Mouse (Mus musculus): ENCODE data around the gene Ptprs. TPM values are rescaled to one million over a fixed set of nuclear protein-coding genes. Genes with fewer than 3 reads are reported as not detected.

Ptprs gene
- total RNA-seq, 2 experiments from 2014 or later = 36.6 to 65.0 TPM

DNA sequence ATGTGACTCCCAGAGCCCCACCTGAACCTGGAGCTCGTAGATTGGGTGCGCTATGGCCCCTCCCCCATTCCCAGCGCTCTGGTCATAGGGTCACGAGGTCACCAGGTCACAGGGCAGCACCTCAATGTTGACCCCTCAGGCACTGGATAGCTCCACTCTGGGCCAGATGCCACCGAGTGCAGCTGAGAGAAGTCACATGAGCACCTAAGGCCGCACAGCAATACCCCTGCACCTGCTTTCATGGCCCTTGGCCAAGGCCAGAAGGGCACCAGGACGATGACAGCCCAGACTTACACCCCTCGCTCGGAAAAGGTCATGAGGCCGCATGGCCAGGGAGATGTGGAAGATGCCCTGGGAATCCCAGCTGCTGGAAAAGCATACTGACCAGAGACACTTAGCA lies 5.7 kb downstream of the Ptprs start:
- ATAC-seq (replicated peaks; ENCODE audit: low FRiP score, low TSS enrichment, poor library complexity, severe bottlenecking) = no peak

GRCm38 (mm10) chr17:56470001-56470436 lies 6.3 kb downstream of the Ptprs start:
- no peak for ATAC-seq (replicated peaks; ENCODE audit: low FRiP score, low TSS enrichment, poor library complexity, severe bottlenecking)

- ATAC-seq (replicated peaks; ENCODE audit: low FRiP score, low TSS enrichment, poor library complexity, severe bottlenecking) = no peak
Observed at GRCm38 (mm10) chr17:56469275-56469674, 7.0 kb downstream of the Ptprs start.

DNA sequence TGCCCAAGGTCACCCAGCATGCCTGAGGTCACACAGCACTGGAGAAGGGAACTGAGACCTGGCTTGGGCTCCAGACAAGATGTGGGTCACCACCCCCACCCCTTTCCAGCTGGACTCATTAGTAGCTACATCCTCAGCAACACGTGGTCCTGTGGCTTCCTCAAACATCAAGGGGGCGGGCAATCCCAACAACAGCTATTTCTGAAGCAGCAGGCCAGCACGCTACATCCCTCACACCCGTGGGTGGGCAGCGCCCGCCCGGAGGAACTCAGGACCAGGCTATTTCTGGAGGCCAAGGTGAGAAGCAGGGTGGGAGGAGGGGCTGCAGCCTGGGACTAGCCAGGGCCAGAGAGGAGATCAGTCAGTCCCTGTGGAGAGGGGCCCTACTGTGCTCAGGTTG lies 7.4 kb downstream of the Ptprs start:
- ATAC-seq (replicated peaks; ENCODE audit: low FRiP score, low TSS enrichment, poor library complexity, severe bottlenecking) = no peak

DNA sequence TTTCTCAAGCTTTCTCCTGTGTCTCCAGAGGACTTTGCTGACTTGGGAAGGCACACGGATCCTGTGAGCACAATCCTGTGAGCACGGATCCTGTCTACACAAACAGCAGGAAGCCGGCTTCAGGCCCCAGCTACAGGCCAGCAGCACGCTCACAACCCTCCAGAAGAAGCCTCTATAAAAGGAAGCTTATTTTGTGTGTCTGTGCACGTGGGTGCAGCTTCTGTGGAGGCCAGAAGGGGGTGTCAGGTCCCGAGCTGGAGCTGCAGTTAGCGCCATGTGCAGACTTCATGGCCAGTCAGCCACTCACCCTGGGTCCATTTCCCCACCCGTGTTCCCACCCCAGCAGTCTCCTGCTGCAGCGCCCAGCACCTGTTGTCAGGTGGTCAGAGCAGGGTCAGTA lies 7.9 kb downstream of the Ptprs start:
- no peak for ATAC-seq (replicated peaks; ENCODE audit: low FRiP score, low TSS enrichment, poor library complexity, severe bottlenecking)

- no peak for ATAC-seq (replicated peaks; ENCODE audit: low FRiP score, low TSS enrichment, poor library complexity, severe bottlenecking)
Observed at GRCm38 (mm10) chr17:56467456-56467884, 8.8 kb downstream of the Ptprs start.

GRCm38 (mm10) chr17:56466747-56467146 lies 9.5 kb downstream of the Ptprs start:
- no peak for ATAC-seq (replicated peaks; ENCODE audit: low FRiP score, low TSS enrichment, poor library complexity, severe bottlenecking)

GRCm38 (mm10) chr17:56464817-56465216 lies 11.5 kb downstream of the Ptprs start:
- no peak for ATAC-seq (replicated peaks; ENCODE audit: low FRiP score, low TSS enrichment, poor library complexity, severe bottlenecking)

GRCm38 (mm10) chr17:56464345-56464744 lies 11.9 kb downstream of the Ptprs start:
- no peak for ATAC-seq (replicated peaks; ENCODE audit: low FRiP score, low TSS enrichment, poor library complexity, severe bottlenecking)

- no peak for ATAC-seq (replicated peaks; ENCODE audit: low FRiP score, low TSS enrichment, poor library complexity, severe bottlenecking)
Observed at GRCm38 (mm10) chr17:56463500-56463899, 12.8 kb downstream of the Ptprs start.

- no peak for ATAC-seq (replicated peaks; ENCODE audit: low FRiP score, low TSS enrichment, poor library complexity, severe bottlenecking)
Observed at GRCm38 (mm10) chr17:56462835-56463455, 13.3 kb downstream of the Ptprs start.

DNA sequence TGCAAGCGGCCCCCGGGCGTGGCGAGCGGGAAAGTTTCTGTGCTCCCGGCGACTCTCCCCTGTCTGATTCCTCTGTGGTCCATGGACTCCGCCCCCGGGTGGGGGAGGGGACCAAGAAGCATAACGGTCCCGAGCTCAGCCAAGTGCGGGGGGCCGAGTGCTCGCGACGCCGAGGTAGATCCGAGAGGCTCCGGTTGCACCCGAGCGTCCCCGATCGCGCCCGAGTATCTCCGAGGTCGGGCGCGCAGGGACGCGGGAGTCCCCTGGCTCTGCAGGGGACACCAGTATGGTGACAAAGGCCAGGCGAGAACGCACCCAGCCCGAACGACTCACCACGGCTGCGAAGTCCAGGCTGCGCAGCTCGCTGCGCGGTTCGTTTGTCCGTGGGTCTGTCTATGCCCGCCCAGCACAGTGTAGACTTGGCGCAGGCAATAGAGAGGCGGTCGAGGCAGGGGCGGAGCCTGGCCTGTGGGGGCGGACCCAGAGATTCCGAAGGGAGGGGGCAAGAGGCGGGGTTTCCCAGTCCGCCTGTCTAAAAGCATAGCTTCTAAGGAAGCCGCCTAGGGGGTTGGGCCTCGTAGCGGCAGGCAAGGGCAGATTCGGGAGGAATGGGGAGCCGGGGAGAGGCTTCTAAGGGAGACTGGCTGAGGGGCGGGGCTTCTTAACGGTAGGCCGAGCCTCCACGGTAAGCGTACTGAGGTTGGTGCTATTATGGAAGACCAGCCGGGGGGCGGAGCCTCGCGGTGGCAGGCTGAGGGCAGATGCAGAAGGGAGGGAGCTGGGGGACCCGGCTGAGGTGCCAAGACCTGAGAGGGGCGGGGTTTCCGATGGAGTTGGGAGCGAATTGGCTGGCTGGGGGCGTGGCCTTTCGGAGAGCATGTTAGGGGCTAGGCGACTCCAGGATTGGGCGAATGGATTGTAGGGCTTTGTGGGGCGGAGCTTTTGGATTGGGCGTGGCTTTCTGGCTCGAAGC lies 14.2 kb downstream of the Ptprs start:
- peak; percentile 86 for ATAC-seq (replicated peaks; ENCODE audit: low FRiP score, low TSS enrichment, poor library complexity, severe bottlenecking)

DNA sequence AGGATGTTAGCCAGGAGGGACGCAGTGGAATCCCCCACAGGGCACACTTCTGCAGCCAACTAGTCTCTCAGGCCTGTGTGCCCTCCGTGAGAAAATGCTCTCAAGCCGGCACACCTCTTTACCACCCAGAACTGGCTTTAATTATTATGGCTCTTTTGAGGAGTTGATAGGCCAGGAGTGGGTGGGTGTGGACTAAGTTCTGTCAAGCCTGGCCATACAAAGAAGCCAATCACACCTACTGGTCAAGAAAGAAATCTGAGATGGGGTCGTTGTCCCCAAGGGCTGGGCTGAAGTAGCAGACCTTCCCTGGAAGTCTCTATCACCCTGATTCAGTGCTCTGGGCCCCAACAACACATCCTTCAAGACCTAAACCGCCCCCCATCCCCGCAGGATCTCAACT lies 15.4 kb downstream of the Ptprs start:
- ATAC-seq (replicated peaks; ENCODE audit: low FRiP score, low TSS enrichment, poor library complexity, severe bottlenecking) = no peak

- ATAC-seq (replicated peaks; ENCODE audit: low FRiP score, low TSS enrichment, poor library complexity, severe bottlenecking) = no peak
Observed at GRCm38 (mm10) chr17:56457442-56457841, 18.8 kb downstream of the Ptprs start.

GRCm38 (mm10) chr17:56456353-56456752 lies 19.9 kb downstream of the Ptprs start:
- ATAC-seq (replicated peaks; ENCODE audit: low FRiP score, low TSS enrichment, poor library complexity, severe bottlenecking) = no peak

- ATAC-seq (replicated peaks; ENCODE audit: low FRiP score, low TSS enrichment, poor library complexity, severe bottlenecking) = no peak
Observed at GRCm38 (mm10) chr17:56453689-56454088, 22.6 kb downstream of the Ptprs start.

DNA sequence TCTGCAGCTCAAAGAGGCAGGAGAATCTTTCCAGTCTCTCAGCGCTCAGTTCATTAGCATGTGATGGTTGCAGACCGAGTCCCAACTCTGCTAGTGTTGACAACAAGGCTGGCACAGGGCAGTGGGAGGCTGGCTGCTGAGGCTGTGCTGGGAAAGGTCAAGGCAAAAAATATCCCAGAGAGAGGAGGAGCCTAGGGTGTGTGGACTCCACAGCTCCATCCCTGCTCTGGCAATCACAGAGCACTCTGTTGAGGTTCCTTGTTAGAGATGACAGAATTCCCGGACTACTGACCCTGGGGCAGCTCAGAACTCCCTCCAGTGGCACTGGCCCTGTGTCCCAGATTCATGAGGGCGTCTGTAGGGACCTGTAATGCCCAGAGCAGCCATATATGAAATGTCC lies 23.0 kb downstream of the Ptprs start:
- ATAC-seq (replicated peaks; ENCODE audit: low FRiP score, low TSS enrichment, poor library complexity, severe bottlenecking) = no peak

GRCm38 (mm10) chr17:56447716-56448115 lies 28.6 kb downstream of the Ptprs start:
- no peak for ATAC-seq (replicated peaks; ENCODE audit: low FRiP score, low TSS enrichment, poor library complexity, severe bottlenecking)

DNA sequence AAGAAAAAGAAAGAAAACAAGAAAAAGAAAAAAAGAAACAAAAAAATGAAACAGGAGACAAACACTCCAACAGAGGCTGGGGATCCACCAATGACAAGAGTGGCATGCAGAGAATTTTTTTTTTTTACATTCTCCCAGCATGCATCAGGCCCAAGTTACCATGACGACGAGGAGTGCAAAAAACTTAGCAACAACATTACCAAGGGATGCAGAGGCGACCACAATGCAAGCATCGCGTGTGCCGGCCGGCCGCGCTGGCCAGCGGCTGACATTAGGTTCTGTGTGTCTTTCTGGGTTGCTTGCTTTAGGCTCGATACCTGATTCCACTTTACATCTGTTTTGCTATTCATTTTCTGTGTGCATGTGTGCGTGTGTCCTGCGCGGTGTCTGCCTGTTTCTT lies 30.9 kb downstream of the Ptprs start:
- ATAC-seq (replicated peaks; ENCODE audit: low FRiP score, low TSS enrichment, poor library complexity, severe bottlenecking) = no peak

GRCm38 (mm10) chr17:56444771-56445170 lies 31.5 kb downstream of the Ptprs start:
- no peak for ATAC-seq (replicated peaks; ENCODE audit: low FRiP score, low TSS enrichment, poor library complexity, severe bottlenecking)

GRCm38 (mm10) chr17:56443341-56443795 lies 32.9 kb downstream of the Ptprs start:
- ATAC-seq (replicated peaks; ENCODE audit: low FRiP score, low TSS enrichment, poor library complexity, severe bottlenecking) = peak; percentile 33; the same call in 1 of the 2 replicates
